Comparison of ENCODE assay signal across 22 mouse cellular contexts in genomic region chr13:111520456-111520855, GRCm38 (mm10). TPM values are rescaled to one million over a fixed set of nuclear protein-coding genes. Genes with fewer than 3 reads are reported as not detected.
"Had no signal": no experiment of that assay in that cellular context is flagged by ENCODE, and none has a peak within 500 bp of the region (broad histone marks: within the 10 kb centered on the region; RNA-seq: fewer than 3 reads in every experiment).

No protein-coding gene starts in this region.

- H3K27ac ChIP-seq: kidney, postnatal 0 days; layer of hippocampus, adult 2 months; limb, embryonic 10.5 days; liver, embryonic 13.5 days; macrophage; midbrain, embryonic 15.5 days; neural tube, embryonic 12.5 days had no signal

- H3K27me3 ChIP-seq: liver, embryonic 13.5 days; midbrain, embryonic 15.5 days; neural tube, embryonic 12.5 days had no signal

- H3K36me3 ChIP-seq: limb, embryonic 10.5 days; liver, embryonic 13.5 days; midbrain, embryonic 15.5 days; neural tube, embryonic 12.5 days had no signal

- H3K9ac ChIP-seq: liver, embryonic 13.5 days; liver, postnatal 0 days; midbrain, embryonic 15.5 days; neural tube, embryonic 12.5 days had no signal

- DNase-seq: kidney, adult 11 months; kidney, adult 9 months; kidney, postnatal 36 days; liver, embryonic 13.5 days; liver, postnatal 0 days; spleen, adult 18-20 months; thymus, adult 18-20 months; thymus, postnatal 14 days had no signal

- H3K4me1 ChIP-seq: limb, embryonic 10.5 days; liver, embryonic 13.5 days; megakaryocyte, embryonic 14.5 days; midbrain, embryonic 15.5 days; neural tube, embryonic 12.5 days had no signal

- H3K9me3 ChIP-seq: limb, embryonic 10.5 days; liver, embryonic 13.5 days; megakaryocyte, embryonic 14.5 days; midbrain, embryonic 15.5 days; neural tube, embryonic 12.5 days had no signal

- ATAC-seq: liver, postnatal 0 days; midbrain, embryonic 15.5 days had no signal

- H3K4me3 ChIP-seq: layer of hippocampus, adult 2 months; limb, embryonic 10.5 days; liver, embryonic 13.5 days; megakaryocyte, embryonic 14.5 days; midbrain, embryonic 15.5 days; neural tube, embryonic 12.5 days had no signal

- H3K4me2 ChIP-seq: liver, embryonic 13.5 days; midbrain, embryonic 11.5 days; midbrain, embryonic 15.5 days; neural tube, embryonic 12.5 days had no signal

RNA-seq across cellular contexts. Expression of gene Gm49496, which starts 29.3 kb away (rescaled TPM):
- total RNA-seq: layer of hippocampus, adult 2 months; layer of hippocampus, postnatal 10 days; left cerebral cortex, adult 18-20 months; left cerebral cortex, postnatal 10 days; monocyte, adult 5-6 weeks; neutrophil, adult 5-6 weeks had no signal
- polyA plus RNA-seq: kidney, postnatal 0 days; limb, embryonic 10.5 days; limb, embryonic 14.5 days; liver, embryonic 13.5 days; liver, postnatal 0 days; macrophage; midbrain, embryonic 11.5 days; midbrain, embryonic 15.5 days; neural tube, embryonic 12.5 days had no signal
